Mouse (Mus musculus): ENCODE measurements at regions not wholly inside any gene's neighbourhood (a gene's known extent, or its start where the extent isn't known, plus 50 kb on each side); places are given as distances from the start of the nearest gene placed in this dataset.

GRCm38 (mm10) chr13:90642206-90642823 lies 262.8 kb downstream of the Atp6ap1l start:
- DNase-seq (ENCODE audit: low spot score in 2 of 2) = no peak

Small RNAs in the stretch of these regions (microRNA-seq; reads per million reads assigned to microRNA genes)
- 0 reads per million in 2 experiments for gene Gm44338 (ENCODE audit: borderline number of aligned reads in 2 of 2)

Measured in adrenal gland, adult 18-20 months (tissue).